Mouse (Mus musculus) heart, postnatal 0 days (tissue): ENCODE data around the gene Ccdc32.

ENCODE experiments used
- CTCF ChIP-seq: IDR thresholded peaks from 2 replicates; pipeline ENCODE4 v1.5.1; 2016; ENCODE audit warnings: antibody characterized with exemption, control low read depth, low read depth
- EP300 ChIP-seq: IDR thresholded peaks from 2 replicates; pipeline ENCODE4 v1.6.1; 2016; ENCODE audit warnings: antibody characterized with exemption, low read depth

DNA sequence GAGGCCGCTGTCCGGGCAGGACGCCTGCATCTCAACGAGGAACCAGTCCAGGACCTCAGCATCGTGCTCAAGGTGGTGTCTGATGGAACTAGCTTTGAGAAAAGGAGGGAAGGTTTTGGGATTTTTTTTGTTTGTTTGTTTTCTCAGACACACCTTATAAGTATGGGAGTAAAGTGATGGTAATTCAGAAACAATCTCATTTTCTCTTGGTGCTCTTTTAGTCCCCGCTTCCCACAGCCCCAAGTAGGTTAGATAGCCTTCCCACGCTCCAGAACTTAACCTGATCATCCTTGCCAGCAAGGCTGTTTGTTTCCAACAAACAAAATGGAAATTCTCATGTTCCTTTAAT is 6.2 kb upstream of the Ccdc32 start:
- TF ChIP-seq CTCF = no peak
- no peak for TF ChIP-seq EP300
